Mouse (Mus musculus) liver, adult 2 months (tissue): ENCODE data around the gene Atp5l.

Experiments
- CTCF ChIP-seq: fragments of 200-500 bp; IDR thresholded peaks from 2 replicates; pipeline ENCODE4 v1.5.1; 2011; ENCODE audit warnings: low read depth, low read length, control low read depth
- POLR2A ChIP-seq: fragments of 200-500 bp; IDR thresholded peaks from 2 replicates; pipeline ENCODE4 v1.6.1; 2011; ENCODE audit warnings: low read length, control low read depth; ENCODE audit not compliant: insufficient read depth; ENCODE audit errors: extremely low read depth

- TF ChIP-seq CTCF (no peak), POLR2A (no peak)
These were observed 40.8 kb downstream of the Atp5l start for GRCm38 (mm10) chr9:44879694-44880271.
